Mouse (Mus musculus) forebrain, postnatal 0 days (tissue): Measurements from ENCODE around the gene Smarca1. TPM values are rescaled to one million over a fixed set of nuclear protein-coding genes. Genes with fewer than 3 reads are reported as not detected.

ENCODE experiments used
- ATAC-seq: fragments of 200-750 bp; cut with Nextera tagmentation; 2 replicates; pipeline ENCODE4 v1.8.0; 2017; ENCODE audit warnings: mild to moderate bottlenecking, moderate library complexity
- DNase-seq: peaks from one replicate; pipeline ENCODE4 v3.0.0-alpha.2; 2015
- H3K27ac ChIP-seq: fragments of 300-500 bp; sonication (generic); 2 replicates; pipeline ENCODE4 v1.5.1; 2014; ENCODE audit warnings: low read depth, mild to moderate bottlenecking, antibody characterized with exemption, low read length, moderate library complexity, mixed read lengths
- H3K27me3 ChIP-seq: fragments of 300-500 bp; sonication (generic); 2 replicates; pipeline ENCODE4 v1.6.1; 2014; ENCODE audit warnings: mild to moderate bottlenecking, low read length, mixed read lengths; ENCODE audit not compliant: insufficient read depth
- H3K36me3 ChIP-seq: fragments of 300-500 bp; sonication (generic); 2 replicates; pipeline ENCODE4 v1.6.1; 2014; ENCODE audit warnings: mild to moderate bottlenecking, moderate library complexity; ENCODE audit not compliant: insufficient read depth
- H3K4me1 ChIP-seq: fragments of 300-500 bp; sonication (generic); 2 replicates; pipeline ENCODE4 v1.6.1; 2014; ENCODE audit warnings: antibody characterized with exemption; ENCODE audit not compliant: insufficient read depth
- H3K4me2 ChIP-seq: fragments of 300-500 bp; sonication (generic); 2 replicates; pipeline ENCODE4 v1.6.1; 2014; ENCODE audit warnings: low read depth, mild to moderate bottlenecking, moderate library complexity
- H3K4me3 ChIP-seq: fragments of 300-500 bp; sonication (generic); 2 replicates; pipeline ENCODE4 v1.5.1; 2014; ENCODE audit warnings: low read depth, low read length, mixed read lengths
- H3K9ac ChIP-seq: fragments of 300-500 bp; sonication (generic); 2 replicates; pipeline ENCODE4 v1.6.1; 2014; ENCODE audit warnings: mild to moderate bottlenecking
- H3K9me3 ChIP-seq: fragments of 300-500 bp; sonication (generic); 2 replicates; pipeline ENCODE4 v1.6.1; 2016; ENCODE audit warnings: low read length
- CTCF ChIP-seq: sonication (generic); IDR thresholded peaks from 2 replicates; pipeline ENCODE4 v1.5.1; 2016; ENCODE audit warnings: antibody characterized with exemption, control low read depth, low read depth
- WGBS: fragments of 180-500 bp; shearing (Covaris S2); extraction: QIAGEN DNeasy Blood & Tissue Kit; methylation state at CpG from one replicate; pipeline ENCODE4 v1.1.7; 2014; 5-methylcytosine and 5-hydroxymethylcytosine counted together
- polyA plus RNA-seq: library from polyadenylated mRNA; unstranded; fragments of >200 nt; fragmentation: Nextera tagmentation; extraction: Ambion mirVana; gene quantifications from 2 replicates; pipeline ENCODE4 v1.2.1, GENCODE M21; 2015
- total RNA-seq: library from RNA; depleted of rRNA; stranded (reverse); fragments of >200 nt; gene quantifications from 2 replicates; pipeline ENCODE4 v1.2.3, GENCODE M21; 2014

Gene Smarca1
- total and polyA plus RNA-seq, 2 experiments from 2014 or later = 28.6 to 63.1 TPM

DNA sequence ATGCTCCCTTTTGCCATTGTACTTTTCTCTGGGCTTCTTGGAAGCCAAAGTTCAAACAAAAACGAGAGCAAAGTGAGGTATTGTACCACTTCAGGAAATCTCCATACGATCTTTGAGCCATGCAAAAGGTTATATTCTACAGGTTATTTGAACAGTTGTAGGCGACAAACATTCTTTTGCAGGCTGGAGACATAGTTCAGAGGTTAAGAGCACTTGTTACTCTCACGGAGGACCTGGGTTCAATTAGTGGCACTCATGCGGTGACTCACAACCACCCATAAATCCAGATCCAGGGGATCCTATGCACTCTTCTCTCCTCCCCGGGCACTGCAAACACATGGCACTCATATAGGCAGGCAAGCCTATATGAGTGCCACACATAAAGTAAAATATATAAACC, 10.0 kb downstream of the Smarca1 start:
- Histone ChIP-seq H3K27ac (no peak overlapping the region), H3K9ac (no peak overlapping the region), H3K36me3 (peaks cover 2% of the 10 kb centered on the region; the same call in 1 of the 2 replicates), H3K4me2 (no peak overlapping the region), H3K4me1 (no peaks in the 10 kb centered on the region), H3K9me3 (no peaks in the 10 kb centered on the region), H3K4me3 (no peak overlapping the region), H3K27me3 (no peaks in the 10 kb centered on the region)
- TF ChIP-seq CTCF = no peak
- ATAC-seq = no peak
- no peak for DNase-seq
- 78% methylated on average over 6 of the region's 6 CpGs for WGBS

DNA sequence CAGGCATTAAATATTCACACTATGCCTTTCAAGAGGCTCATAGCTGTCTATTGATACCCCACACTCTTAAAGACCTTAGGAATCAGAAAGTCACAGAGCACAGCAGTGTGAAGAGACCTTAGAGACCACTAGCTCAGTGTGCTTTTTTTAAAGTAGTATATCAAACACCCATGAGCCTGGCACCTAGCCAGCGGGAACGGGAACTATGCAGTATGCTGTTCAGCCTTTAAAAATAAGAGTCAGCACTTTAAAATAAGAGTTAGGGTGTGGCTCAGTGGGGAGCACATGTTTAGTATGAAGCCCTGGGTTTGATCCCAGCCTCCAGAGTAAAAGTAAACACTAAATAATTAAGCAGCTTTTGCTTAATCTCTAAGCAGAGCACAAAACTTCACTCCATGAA, 12.7 kb downstream of the Smarca1 start:
- 64% methylated on average over 2 of the region's 2 CpGs for WGBS
- Histone ChIP-seq H3K27ac (no peak overlapping the region), H3K27me3 (no peaks in the 10 kb centered on the region), H3K4me2 (no peak overlapping the region), H3K4me3 (no peak overlapping the region), H3K9me3 (no peaks in the 10 kb centered on the region), H3K9ac (no peak overlapping the region), H3K4me1 (no peaks in the 10 kb centered on the region), H3K36me3 (peaks cover 2% of the 10 kb centered on the region; the same call in 1 of the 2 replicates)
- ATAC-seq (no peak), DNase-seq (peak; percentile 4)
- no peak for TF ChIP-seq CTCF

DNA sequence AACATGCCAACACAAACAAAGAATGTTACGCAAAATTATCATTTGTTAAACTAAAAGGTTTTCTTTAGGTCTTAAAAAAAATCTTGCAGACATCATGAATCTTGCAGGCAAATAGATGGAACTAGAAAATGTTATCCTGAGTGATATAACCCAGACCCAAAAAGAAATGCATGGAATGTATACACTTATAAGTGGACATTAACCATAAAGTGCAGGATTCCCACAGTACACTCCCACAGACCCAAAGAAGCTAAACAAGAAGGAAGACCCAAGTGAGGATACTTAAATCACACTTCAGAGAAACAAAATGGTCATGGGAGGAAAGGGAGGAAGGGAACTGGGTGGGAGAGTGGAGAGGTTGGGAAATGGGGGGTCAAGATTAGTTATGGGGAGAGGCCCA, 34.2 kb downstream of the Smarca1 start:
- no peak for DNase-seq
- Histone ChIP-seq H3K4me3 (no peak overlapping the region), H3K36me3 (peaks cover 10% of the 10 kb centered on the region; the same call in 1 of the 2 replicates), H3K4me1 (no peaks in the 10 kb centered on the region), H3K27ac (no peak overlapping the region), H3K9me3 (no peaks in the 10 kb centered on the region), H3K4me2 (no peak overlapping the region), H3K27me3 (no peaks in the 10 kb centered on the region), H3K9ac (no peak overlapping the region)
- TF ChIP-seq CTCF = no peak
- WGBS = 98% methylated on average over 1 of the region's 1 CpGs
- no peak for ATAC-seq

DNA sequence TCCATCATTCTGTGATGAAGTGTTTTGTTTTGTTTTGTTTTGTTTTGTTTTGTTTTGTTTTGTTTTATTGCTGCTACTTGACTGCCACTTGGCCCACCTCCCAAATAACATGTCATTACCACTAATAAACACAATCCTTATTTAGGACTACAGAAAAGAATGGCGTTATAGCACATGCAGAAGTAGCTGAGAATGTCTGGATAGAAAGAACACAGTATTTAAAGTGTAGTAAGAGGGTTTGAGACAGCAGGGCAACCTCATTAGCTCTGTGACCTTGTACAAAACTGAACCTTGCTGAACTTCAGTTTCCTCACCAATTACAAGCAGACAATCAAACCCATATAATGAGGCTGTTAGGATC, 57.0 kb downstream of the Smarca1 start:
- H3K27me3 ChIP-seq = no peaks in the 10 kb centered on the region
- H3K9me3 ChIP-seq = no peaks in the 10 kb centered on the region
- TF ChIP-seq CTCF = no peak
- no peaks in the 10 kb centered on the region for H3K36me3 ChIP-seq
- H3K4me3 ChIP-seq = no peak overlapping the region
- no peak for DNase-seq
- H3K9ac ChIP-seq = no peak overlapping the region
- no peak overlapping the region for H3K4me2 ChIP-seq
- H3K27ac ChIP-seq = no peak overlapping the region
- ATAC-seq = no peak
- H3K4me1 ChIP-seq = no peaks in the 10 kb centered on the region
- 41% methylated on average over 1 of the region's 1 CpGs for WGBS

DNA sequence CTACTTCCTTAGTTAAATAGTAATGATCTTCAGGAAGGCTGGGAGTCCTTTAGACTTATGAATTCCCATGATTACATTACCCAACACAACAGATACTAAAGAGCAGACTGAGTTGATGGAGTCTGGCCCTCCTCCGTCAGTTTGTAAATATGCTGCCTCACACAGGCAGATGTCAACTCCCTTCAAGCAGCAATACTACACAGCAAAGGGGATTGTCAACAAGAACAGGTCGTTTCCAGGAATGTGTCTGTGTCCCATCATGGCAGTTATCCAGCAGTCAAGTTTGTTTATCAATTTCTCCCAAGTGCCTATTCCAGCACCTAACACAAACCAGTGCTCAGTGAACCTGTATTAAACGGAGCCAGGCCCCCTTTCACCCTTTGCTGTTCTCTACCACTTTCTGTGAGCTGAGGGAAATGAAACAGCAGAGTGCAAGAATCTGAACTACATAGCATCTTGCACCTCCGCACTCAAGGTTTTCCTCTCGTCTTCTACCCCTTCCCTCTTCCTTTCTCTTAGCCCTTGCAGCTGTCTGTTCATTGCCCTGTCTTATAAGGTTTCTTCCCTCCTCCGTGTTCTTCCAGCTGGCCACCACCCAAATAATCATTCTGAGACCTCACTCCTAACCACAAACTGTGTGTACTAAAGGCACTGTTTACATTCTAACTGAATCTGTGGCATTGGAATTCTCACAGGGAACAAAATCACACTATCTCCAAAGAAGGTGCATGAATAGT, 57.5 kb downstream of the Smarca1 start:
- H3K4me3 ChIP-seq = no peak overlapping the region
- H3K27me3 ChIP-seq = no peaks in the 10 kb centered on the region
- no peaks in the 10 kb centered on the region for H3K4me1 ChIP-seq
- no peaks in the 10 kb centered on the region for H3K36me3 ChIP-seq
- 44% methylated on average over 6 of the region's 6 CpGs for WGBS
- DNase-seq = no peak
- no peak for TF ChIP-seq CTCF
- no peaks in the 10 kb centered on the region for H3K9me3 ChIP-seq
- no peak overlapping the region for H3K9ac ChIP-seq
- no peak for ATAC-seq
- H3K4me2 ChIP-seq = no peak overlapping the region
- no peak overlapping the region for H3K27ac ChIP-seq

DNA sequence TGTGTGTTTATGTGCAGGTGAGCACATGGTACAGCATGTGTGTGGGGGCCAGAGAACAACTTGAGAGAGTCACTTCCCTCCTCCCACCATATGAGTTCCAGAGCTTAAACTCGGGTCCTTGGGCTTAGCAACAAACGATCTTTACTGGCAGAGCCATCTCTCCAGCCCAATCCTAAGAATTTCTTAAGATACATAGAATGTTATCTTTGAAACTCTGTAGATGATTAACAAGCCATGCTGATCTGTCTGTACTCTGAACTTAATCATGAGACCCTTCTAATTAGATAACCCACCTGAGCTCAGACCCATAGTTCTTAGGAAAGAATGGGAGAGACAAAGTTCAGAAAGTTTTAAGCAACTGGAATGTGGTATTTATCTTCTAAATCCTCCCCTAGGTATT, 59.3 kb downstream of the Smarca1 start:
- no peaks in the 10 kb centered on the region for H3K4me1 ChIP-seq
- H3K9ac ChIP-seq = no peak overlapping the region
- no peaks in the 10 kb centered on the region for H3K27me3 ChIP-seq
- H3K36me3 ChIP-seq = no peaks in the 10 kb centered on the region
- no peak for TF ChIP-seq CTCF
- H3K9me3 ChIP-seq = no peaks in the 10 kb centered on the region
- no peak for DNase-seq
- WGBS = 73% methylated on average over 2 of the region's 2 CpGs
- H3K4me3 ChIP-seq = no peak overlapping the region
- no peak for ATAC-seq
- no peak overlapping the region for H3K27ac ChIP-seq
- no peak overlapping the region for H3K4me2 ChIP-seq

DNA sequence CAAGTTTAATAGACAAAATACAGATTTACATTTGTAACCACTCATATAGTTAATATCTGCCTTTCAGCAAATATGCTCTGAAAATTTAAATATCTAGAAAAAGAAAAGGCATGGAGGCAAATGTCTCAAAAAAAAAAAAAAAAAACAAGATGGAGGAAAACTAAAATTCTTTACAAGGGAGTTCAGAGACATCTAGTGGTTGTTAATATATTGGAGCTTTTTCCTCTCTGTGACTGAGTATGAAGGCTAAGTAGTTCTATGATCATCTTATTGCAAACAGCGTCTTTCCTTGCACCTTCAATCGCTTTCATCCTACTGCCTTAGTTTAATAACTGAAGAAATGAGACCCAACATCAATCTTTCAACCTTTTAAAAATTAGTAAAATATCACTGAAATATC, 72.2 kb downstream of the Smarca1 start:
- Histone ChIP-seq H3K4me1 (no peaks in the 10 kb centered on the region), H3K4me3 (no peak overlapping the region), H3K9me3 (no peaks in the 10 kb centered on the region), H3K27me3 (no peaks in the 10 kb centered on the region), H3K27ac (no peak overlapping the region), H3K4me2 (no peak overlapping the region), H3K36me3 (no peaks in the 10 kb centered on the region), H3K9ac (no peak overlapping the region)
- peak; percentile 42 for TF ChIP-seq CTCF
- 61% methylated on average over 2 of the region's 2 CpGs for WGBS
- ATAC-seq = no peak
- peak; percentile 31 for DNase-seq

DNA sequence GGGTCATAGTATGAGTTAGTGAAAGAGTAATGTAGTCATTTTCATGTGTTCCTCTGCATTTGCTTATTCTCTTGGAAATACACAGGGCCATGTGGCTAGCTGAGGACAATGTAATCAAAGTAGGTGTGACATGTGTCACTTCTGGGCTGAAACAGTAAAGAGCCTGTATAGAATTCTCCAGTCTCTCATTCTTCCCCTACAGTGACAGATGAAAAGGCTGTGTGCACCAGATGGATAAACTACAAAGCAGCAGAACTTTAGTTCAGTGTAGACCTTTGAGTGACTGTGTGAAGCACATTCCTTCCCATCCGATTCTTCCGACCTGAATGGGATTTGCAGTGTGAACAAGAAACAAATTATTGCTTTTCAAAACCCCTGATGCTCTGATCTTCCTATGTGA, 84.1 kb downstream of the Smarca1 start:
- no peaks in the 10 kb centered on the region for H3K4me1 ChIP-seq
- ATAC-seq (no peak), DNase-seq (no peak)
- no peak overlapping the region for H3K27ac ChIP-seq
- H3K9ac ChIP-seq = no peak overlapping the region
- no peaks in the 10 kb centered on the region for H3K27me3 ChIP-seq
- no peaks in the 10 kb centered on the region for H3K9me3 ChIP-seq
- 65% methylated on average over 2 of the region's 2 CpGs for WGBS
- no peak for TF ChIP-seq CTCF
- H3K4me2 ChIP-seq = no peak overlapping the region
- no peaks in the 10 kb centered on the region for H3K36me3 ChIP-seq
- H3K4me3 ChIP-seq = no peak overlapping the region
